Mouse (Mus musculus) brain, embryonic 14.5 days (tissue): ENCODE data around the gene Scube2.

Source experiments
- CTCF ChIP-seq: fragments of 200-500 bp; IDR thresholded peaks from 2 replicates; pipeline ENCODE4 v1.5.1; 2012; ENCODE audit warnings: inconsistent platforms, mild to moderate bottlenecking, moderate library complexity, borderline replicate concordance; ENCODE audit not compliant: insufficient read depth, insufficient read length; ENCODE audit errors: extremely low read depth
- POLR2A ChIP-seq: fragments of 200-500 bp; IDR thresholded peaks from 2 replicates; pipeline ENCODE4 v1.6.1; 2012; ENCODE audit warnings: mild to moderate bottlenecking, inconsistent platforms, borderline replicate concordance; ENCODE audit not compliant: poor library complexity, insufficient read depth, insufficient read length, severe bottlenecking; ENCODE audit errors: extremely low read depth

DNA sequence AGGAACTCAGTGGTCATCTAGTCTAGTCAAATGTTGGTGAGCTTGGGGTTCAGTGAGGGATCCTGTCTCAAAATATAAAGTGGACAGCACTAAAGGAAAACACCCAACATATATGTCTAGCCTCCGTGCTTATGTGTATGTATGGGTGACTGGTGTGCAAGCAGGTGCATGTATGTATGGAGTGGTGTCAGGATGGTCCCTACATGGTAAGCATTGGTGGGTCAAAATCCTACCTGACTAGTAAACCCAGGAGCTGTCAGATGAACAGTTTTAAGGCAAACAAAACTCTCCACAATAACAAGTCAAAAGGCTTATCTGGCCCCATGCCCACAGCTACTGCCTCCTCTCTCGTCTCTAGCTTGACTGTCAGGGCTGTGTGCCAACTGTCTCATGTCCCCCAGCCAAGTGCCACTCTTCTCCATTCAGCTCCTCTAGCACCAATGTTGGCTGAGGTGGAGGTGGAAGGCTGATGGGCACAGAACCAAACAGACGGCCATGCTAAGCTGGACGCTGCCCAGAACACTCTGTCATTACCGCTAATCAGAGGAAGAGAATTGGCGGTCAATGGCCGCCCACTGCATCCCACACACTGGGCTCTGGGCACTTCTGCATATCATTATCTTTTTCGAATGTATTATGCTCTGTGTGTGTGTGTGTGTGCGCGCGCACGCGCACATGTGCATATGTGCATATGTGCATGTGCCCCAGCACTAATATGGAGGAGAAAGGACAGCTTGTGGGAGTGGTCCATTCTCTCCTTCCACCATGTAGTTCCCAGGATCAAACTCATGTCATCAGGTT, 23.7 kb downstream of the Scube2 start:
- TF ChIP-seq CTCF, result no peak
- TF ChIP-seq POLR2A, result no peak
